8 mouse cellular contexts compared by ENCODE assay signal in the genomic region with DNA sequence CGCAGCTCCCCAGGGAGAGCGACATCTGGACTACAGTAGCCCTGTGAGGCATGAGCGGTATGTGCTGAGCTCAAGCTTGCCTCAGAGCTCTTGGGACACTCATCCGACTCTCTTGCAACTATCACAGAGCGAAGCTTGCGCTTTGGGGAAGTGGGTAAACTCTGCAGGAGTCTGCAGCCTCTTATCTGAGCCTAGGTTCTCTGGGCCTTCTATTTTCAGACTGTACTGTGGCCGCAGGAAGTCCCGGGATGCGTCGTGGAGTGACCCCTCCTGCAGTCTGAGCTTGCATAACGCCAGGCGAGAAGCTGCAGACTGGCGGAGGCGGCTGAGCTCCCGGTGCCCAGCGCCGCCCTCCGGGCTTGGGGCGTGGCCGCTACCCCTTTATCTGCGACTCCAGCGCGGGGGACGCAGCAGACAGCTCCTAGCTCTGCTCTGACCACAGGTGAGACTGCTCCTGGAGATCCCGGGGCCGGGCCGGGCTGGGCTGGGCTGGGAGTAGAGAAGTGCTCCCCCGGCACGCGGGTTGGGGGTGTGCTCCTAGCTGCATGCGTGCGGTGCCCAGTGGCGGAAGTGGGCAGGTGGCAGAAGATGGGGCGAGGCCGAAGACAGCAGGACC. TPM values are rescaled to one million over a fixed set of nuclear protein-coding genes. Genes with fewer than 3 reads are reported as not detected.
DNase-seq lines count a peak whose midpoint lies in the region; ATAC-seq and TF ChIP-seq lines count a peak whose summit lies in the region.

Gene Paqr7, plus strand, starts transcription at position 103 of the 616 bp plus-strand sequence.

- peak; percentile 57 for TF ChIP-seq POLR2A in heart, adult 2 months (IDR thresholded peaks at IDR 0.05; ENCODE audit: insufficient read depth, low read depth, low read length)

- H3K4me2 ChIP-seq in embryonic facial prominence, embryonic 14.5 days (ENCODE audit: low read depth, low read length): peak within 1 kb of the TSS; percentile 87
- H3K4me2 ChIP-seq in limb, embryonic 12.5 days: peak within 1 kb of the TSS; percentile 98
- H3K4me2 ChIP-seq in midbrain, embryonic 12.5 days (replicated peaks): peak within 1 kb of the TSS; percentile 99

- H3K79me2 ChIP-seq in heart, adult 2 months (replicated peaks; ENCODE audit: control insufficient read depth, insufficient read depth, low read length): no peaks in the 10 kb centered on the region

- peak; percentile 84 for DNase-seq in layer of hippocampus, adult 11-12 months (ENCODE audit: low spot score)
- no peak for DNase-seq in layer of hippocampus, adult 9-10 months (ENCODE audit: low spot score)
- peak; percentile 63 for DNase-seq in embryonic facial prominence, embryonic 14.5 days (ENCODE audit: low spot score)
- DNase-seq in heart, adult 2 months: peak; percentile 82 to 89
- DNase-seq in kidney, adult 18-20 months: peak; percentile 88
- peak; percentile 78 for DNase-seq in skeletal muscle tissue, adult 2 months (ENCODE audit: low read depth, low spot score)

- no peaks in the 10 kb centered on the region for H3K36me3 ChIP-seq in embryonic facial prominence, embryonic 14.5 days (ENCODE audit: control insufficient read depth, insufficient read depth, low read length)
- H3K36me3 ChIP-seq in heart, adult 2 months (ENCODE audit: control insufficient read depth, insufficient read depth, low read length): no peaks in the 10 kb centered on the region
- no peaks in the 10 kb centered on the region for H3K36me3 ChIP-seq in limb, embryonic 12.5 days
- no peaks in the 10 kb centered on the region for H3K36me3 ChIP-seq in midbrain, embryonic 12.5 days

- H3K4me3 ChIP-seq in embryonic facial prominence, embryonic 14.5 days (ENCODE audit: low read depth, low read length): peak within 1 kb of the TSS; percentile 48
- H3K4me3 ChIP-seq in heart, adult 2 months: peak within 1 kb of the TSS; percentile 69
- peak within 1 kb of the TSS; percentile 58 for H3K4me3 ChIP-seq in limb, embryonic 12.5 days (replicated peaks)
- peak within 1 kb of the TSS; percentile 57 for H3K4me3 ChIP-seq in midbrain, embryonic 12.5 days

- no peaks in the 10 kb centered on the region for H3K9me3 ChIP-seq in embryonic facial prominence, embryonic 14.5 days (ENCODE audit: control insufficient read depth, low read length)
- no peaks in the 10 kb centered on the region for H3K9me3 ChIP-seq in limb, embryonic 12.5 days
- H3K9me3 ChIP-seq in midbrain, embryonic 12.5 days: no peaks in the 10 kb centered on the region

- WGBS in embryonic facial prominence, embryonic 14.5 days: 2% methylated on average over 30 of the region's 35 CpGs
- 5% methylated on average over 35 of the region's 35 CpGs for WGBS in heart, adult 2 months
- 3% methylated on average over 35 of the region's 35 CpGs for WGBS in limb, embryonic 12.5 days
- 2% methylated on average over 35 of the region's 35 CpGs for WGBS in midbrain, embryonic 12.5 days

- no peak within 1 kb of the TSS; the same call in 1 of the 2 replicates for H3K27ac ChIP-seq in embryonic facial prominence, embryonic 14.5 days (replicated peaks; ENCODE audit: low read depth, low read length)
- peak within 1 kb of the TSS; percentile 83 for H3K27ac ChIP-seq in heart, adult 2 months
- H3K27ac ChIP-seq in limb, embryonic 12.5 days: peak within 1 kb of the TSS; percentile 45; the same call in 1 of the 2 replicates
- peak within 1 kb of the TSS; percentile 32 for H3K27ac ChIP-seq in midbrain, embryonic 12.5 days (replicated peaks)

- peak; percentile 70 for ATAC-seq in embryonic facial prominence, embryonic 14.5 days (ENCODE audit: low read depth)
- peak; percentile 61 for ATAC-seq in limb, embryonic 12.5 days (ENCODE audit: insufficient number of reproducible peaks, insufficient read depth, low FRiP score, low TSS enrichment, low read depth)
- ATAC-seq in midbrain, embryonic 12.5 days (ENCODE audit: low FRiP score, low read depth): 0 out of 2 replicates have a peak, but pooled peaks have one; percentile 52

- peak within 1 kb of the TSS; percentile 66 for H3K9ac ChIP-seq in embryonic facial prominence, embryonic 14.5 days (ENCODE audit: low read depth, low read length)
- peak within 1 kb of the TSS; percentile 74 for H3K9ac ChIP-seq in heart, adult 2 months (ENCODE audit: low read depth, low read length)
- H3K9ac ChIP-seq in limb, embryonic 12.5 days (replicated peaks): peak within 1 kb of the TSS; percentile 64
- H3K9ac ChIP-seq in midbrain, embryonic 12.5 days (replicated peaks): peak within 1 kb of the TSS; percentile 68

- no peaks in the 10 kb centered on the region for H3K27me3 ChIP-seq in embryonic facial prominence, embryonic 14.5 days (replicated peaks; ENCODE audit: control insufficient read depth, insufficient read depth, low read length)
- H3K27me3 ChIP-seq in heart, adult 2 months (ENCODE audit: control insufficient read depth, insufficient read depth, low read length): no peaks in the 10 kb centered on the region
- H3K27me3 ChIP-seq in limb, embryonic 12.5 days: peaks cover 10% of the 10 kb centered on the region; the same call in 1 of the 2 replicates
- H3K27me3 ChIP-seq in midbrain, embryonic 12.5 days: peaks cover 24% of the 10 kb centered on the region

- intact Hi-C loops in heart, adult 2 months (cut with DNase I): no loop called here

- peak; percentile 56; the same call in 1 of the 2 replicates for TF ChIP-seq EP300 in heart, adult 2 months (IDR thresholded peaks at IDR 0.05; ENCODE audit: insufficient read depth, low read depth, low read length)

- peaks cover 15% of the 10 kb centered on the region for H3K4me1 ChIP-seq in embryonic facial prominence, embryonic 14.5 days (ENCODE audit: control insufficient read depth, insufficient read depth, low read length)
- H3K4me1 ChIP-seq in heart, adult 2 months (ENCODE audit: control insufficient read depth, insufficient read depth, low read length): peaks cover 10% of the 10 kb centered on the region
- H3K4me1 ChIP-seq in limb, embryonic 12.5 days (replicated peaks): peaks cover 23% of the 10 kb centered on the region
- H3K4me1 ChIP-seq in midbrain, embryonic 12.5 days: peaks cover 25% of the 10 kb centered on the region

- TF ChIP-seq CTCF in heart, adult 2 months (IDR thresholded peaks at IDR 0.05): peak; percentile 23

RNA-seq across cellular contexts. Expression of gene Paqr7, which starts in this region (rescaled TPM):
- 2.0 and 2.3 TPM in 2 replicates for polyA plus RNA-seq in embryonic facial prominence, embryonic 14.5 days (2014; fragmentation: Nextera tagmentation; extraction: Ambion mirVana)
- 10 to 100 TPM; 13.4 to 16.7 TPM for total RNA-seq in heart, adult 2 months (2021)
- 22.6 and 37.2 TPM in 2 replicates for polyA plus RNA-seq in heart, adult 2 months (2012; rRNA removed)
- 2.4 and 2.9 TPM in 2 replicates for polyA plus RNA-seq in limb, embryonic 12.5 days (2016; fragmentation: Nextera tagmentation; extraction: Ambion mirVana)
- 4.8 and 6.4 TPM in 2 replicates for polyA plus RNA-seq in midbrain, embryonic 12.5 days (2016; fragmentation: Nextera tagmentation; extraction: Ambion mirVana)
